Mouse (Mus musculus) forebrain, embryonic 14.5 days (tissue): Measurements from ENCODE around the gene Vstm2l. TPM values are rescaled to one million over a fixed set of nuclear protein-coding genes. Genes with fewer than 3 reads are reported as not detected.
A peak's percentile ranks its signal among the peaks of the same experiment; 100 is the strongest.

Experiments
- ATAC-seq: fragments of 200-750 bp; cut with Nextera tagmentation; 2 replicates; pipeline ENCODE4 v1.8.0; 2017; ENCODE audit warnings: mild to moderate bottlenecking, moderate library complexity
- DNase-seq: peaks from one replicate; pipeline ENCODE4 v3.0.0-alpha.2; 2015; ENCODE audit warnings: low spot score
- H3K27ac ChIP-seq: fragments of 300-500 bp; sonication (generic); 2 replicates; pipeline ENCODE4 v1.5.1; 2014; ENCODE audit warnings: low read depth, mild to moderate bottlenecking, control low read depth, low read length, moderate library complexity
- H3K27me3 ChIP-seq: fragments of 300-500 bp; sonication (generic); replicated peaks from 2 replicates; pipeline ENCODE4 v1.6.1; 2014; ENCODE audit warnings: low read length, control low read depth, mixed read lengths; ENCODE audit not compliant: control insufficient read depth, insufficient read depth
- H3K36me3 ChIP-seq: fragments of 300-500 bp; sonication (generic); 2 replicates; pipeline ENCODE4 v1.6.1; 2014; ENCODE audit warnings: low read length, control low read depth; ENCODE audit not compliant: control insufficient read depth, insufficient read depth
- H3K4me1 ChIP-seq: fragments of 300-500 bp; sonication (generic); 2 replicates; pipeline ENCODE4 v1.6.1; 2014; ENCODE audit warnings: antibody characterized with exemption, low read length, control low read depth; ENCODE audit not compliant: control insufficient read depth, insufficient read depth
- H3K4me2 ChIP-seq: fragments of 300-500 bp; sonication (generic); 2 replicates; pipeline ENCODE4 v1.6.1; 2014; ENCODE audit warnings: mild to moderate bottlenecking, control low read depth, low read length
- H3K4me3 ChIP-seq: fragments of 300-500 bp; sonication (generic); 2 replicates; pipeline ENCODE4 v1.5.1; 2014; ENCODE audit warnings: low read depth, low read length, control low read depth
- H3K9ac ChIP-seq: fragments of 300-500 bp; sonication (generic); 2 replicates; pipeline ENCODE4 v1.6.1; 2014; ENCODE audit warnings: mild to moderate bottlenecking, low read length, control low read depth, moderate library complexity
- H3K9me3 ChIP-seq: fragments of 300-500 bp; sonication (generic); replicated peaks from 2 replicates; pipeline ENCODE4 v1.6.1; 2016; ENCODE audit warnings: low read length, control low read depth, mixed read lengths; ENCODE audit not compliant: control insufficient read depth
- WGBS: fragments of 180-500 bp; shearing (Covaris S2); extraction: QIAGEN DNeasy Blood & Tissue Kit; methylation state at CpG from one replicate; pipeline ENCODE4 v1.1.7; 2014; 5-methylcytosine and 5-hydroxymethylcytosine counted together
- polyA plus RNA-seq: library from polyadenylated mRNA; unstranded; fragments of >200 nt; fragmentation: Nextera tagmentation; extraction: Ambion mirVana; gene quantifications from 2 replicates; pipeline ENCODE4 v1.2.1, GENCODE M21; 2014

The Vstm2l gene
- 4.7 and 6.8 TPM in 2 replicates for polyA plus RNA-seq

DNA sequence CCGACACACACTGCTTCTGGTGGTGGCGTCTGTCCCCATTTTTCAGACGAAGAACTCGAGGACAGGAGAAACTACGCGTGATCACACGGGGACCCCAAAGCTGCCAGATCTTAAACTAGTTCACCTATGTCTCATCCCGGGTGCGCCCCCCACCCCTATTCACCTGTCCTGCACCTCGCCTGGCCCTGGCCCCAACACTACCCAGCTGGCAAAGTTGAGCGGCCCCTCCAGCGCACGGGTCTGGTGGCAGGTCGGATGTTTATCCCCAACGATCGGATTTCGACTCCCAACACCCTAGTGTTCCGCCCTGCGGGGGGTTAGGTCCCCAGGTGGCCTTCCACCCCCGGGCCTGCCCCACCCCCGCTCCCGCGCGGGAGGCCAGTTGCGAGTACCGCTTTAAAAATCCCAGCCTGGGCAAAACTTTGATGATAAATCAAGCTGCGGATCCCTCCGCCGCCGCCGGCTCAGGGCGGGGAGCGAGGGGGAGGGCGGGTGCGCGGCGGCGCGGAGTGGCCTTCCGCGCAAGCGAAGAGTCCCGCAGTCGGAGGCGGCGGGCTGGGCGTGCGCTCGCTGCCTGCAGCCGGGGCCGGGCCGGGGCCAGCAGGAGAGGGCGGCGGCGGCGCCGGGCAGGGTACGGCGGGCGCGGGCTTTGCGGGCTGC, at the start of gene Vstm2l:
Gene Vstm2l (plus strand): TSS at position 549 of the 660 bp plus-strand sequence.
- Histone ChIP-seq H3K9ac (peak within 1 kb of the TSS; percentile 73), H3K27me3 (peaks cover 33% of the 10 kb centered on the region), H3K4me1 (peaks cover 4% of the 10 kb centered on the region; the same call in 1 of the 2 replicates), H3K27ac (peak within 1 kb of the TSS; percentile 44; the same call in 1 of the 2 replicates), H3K36me3 (no peaks in the 10 kb centered on the region), H3K4me2 (peak within 1 kb of the TSS; percentile 77), H3K9me3 (no peaks in the 10 kb centered on the region), H3K4me3 (peak within 1 kb of the TSS; percentile 49)
- 2% methylated on average over 59 of the region's 62 CpGs for WGBS
- DNase-seq (peak; percentile 86), ATAC-seq (peak; percentile 49)

- Histone ChIP-seq H3K27me3 (no peaks in the 10 kb centered on the region), H3K27ac (no peak overlapping the region), H3K4me2 (no peak overlapping the region), H3K9me3 (no peaks in the 10 kb centered on the region), H3K36me3 (0 out of 2 replicates have a peak, but pooled peaks cover 4% of the 10 kb centered on the region), H3K4me3 (no peak overlapping the region), H3K9ac (no peak overlapping the region), H3K4me1 (no peaks in the 10 kb centered on the region)
- WGBS, result 88% methylated on average over 3 of the region's 3 CpGs
- ATAC-seq (no peak), DNase-seq (no peak)
Measured at GRCm38 (mm10) chr2:157867126-157867525, 47.3 kb upstream of the Vstm2l start.

GRCm38 (mm10) chr2:157870247-157870646, 44.2 kb upstream of the Vstm2l start:
- DNase-seq (no peak), ATAC-seq (no peak)
- no peaks in the 10 kb centered on the region for H3K27me3 ChIP-seq
- no peak overlapping the region for H3K9ac ChIP-seq
- no peaks in the 10 kb centered on the region for H3K9me3 ChIP-seq
- H3K4me2 ChIP-seq, result no peak overlapping the region
- no peak overlapping the region for H3K4me3 ChIP-seq
- 83% methylated on average over 6 of the region's 6 CpGs for WGBS
- H3K4me1 ChIP-seq, result peaks cover 7% of the 10 kb centered on the region
- H3K36me3 ChIP-seq, result peaks cover 10% of the 10 kb centered on the region; the same call in 1 of the 2 replicates
- H3K27ac ChIP-seq, result no peak overlapping the region

GRCm38 (mm10) chr2:157873223-157873622, 41.2 kb upstream of the Vstm2l start:
- Histone ChIP-seq H3K36me3 (peaks cover 15% of the 10 kb centered on the region; the same call in 1 of the 2 replicates), H3K9me3 (no peaks in the 10 kb centered on the region), H3K4me2 (no peak overlapping the region), H3K9ac (no peak overlapping the region), H3K27me3 (no peaks in the 10 kb centered on the region), H3K4me3 (no peak overlapping the region), H3K27ac (no peak overlapping the region), H3K4me1 (peaks cover 11% of the 10 kb centered on the region)
- ATAC-seq (no peak; the same call in 1 of the 2 replicates), DNase-seq (peak; percentile 54)
- 64% methylated on average over 6 of the region's 6 CpGs for WGBS

- no peak overlapping the region for H3K27ac ChIP-seq
- H3K9me3 ChIP-seq, result no peaks in the 10 kb centered on the region
- WGBS, result 77% methylated on average over 1 of the region's 1 CpGs
- H3K36me3 ChIP-seq, result peaks cover 15% of the 10 kb centered on the region; the same call in 1 of the 2 replicates
- no peak overlapping the region for H3K4me3 ChIP-seq
- H3K4me1 ChIP-seq, result peaks cover 11% of the 10 kb centered on the region
- DNase-seq, result no peak
- H3K27me3 ChIP-seq, result no peaks in the 10 kb centered on the region
- no peak overlapping the region for H3K4me2 ChIP-seq
- ATAC-seq, result no peak
- no peak overlapping the region for H3K9ac ChIP-seq
Measured at GRCm38 (mm10) chr2:157873691-157874090, 40.8 kb upstream of the Vstm2l start.

DNA sequence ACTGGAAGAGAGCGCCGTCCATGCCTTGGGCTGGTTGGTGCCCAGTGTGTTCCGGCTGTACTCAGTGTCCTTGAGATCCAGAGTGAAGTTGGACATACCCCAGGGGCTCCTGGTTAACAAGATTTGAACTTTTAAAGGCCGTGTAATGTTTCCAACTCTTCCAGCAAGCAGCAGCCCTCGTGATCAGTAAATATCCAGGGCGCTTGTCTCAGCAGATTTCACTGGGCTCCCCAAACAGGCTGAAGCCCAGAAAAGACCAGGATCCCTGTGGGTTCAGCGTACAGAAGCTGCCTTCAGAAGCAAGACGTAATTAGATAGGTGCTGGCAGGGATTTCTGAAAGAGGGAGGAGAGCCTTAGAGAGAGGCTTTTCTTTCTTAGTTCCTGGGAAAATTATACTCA, 39.3 kb upstream of the Vstm2l start:
- no peak for ATAC-seq

DNA sequence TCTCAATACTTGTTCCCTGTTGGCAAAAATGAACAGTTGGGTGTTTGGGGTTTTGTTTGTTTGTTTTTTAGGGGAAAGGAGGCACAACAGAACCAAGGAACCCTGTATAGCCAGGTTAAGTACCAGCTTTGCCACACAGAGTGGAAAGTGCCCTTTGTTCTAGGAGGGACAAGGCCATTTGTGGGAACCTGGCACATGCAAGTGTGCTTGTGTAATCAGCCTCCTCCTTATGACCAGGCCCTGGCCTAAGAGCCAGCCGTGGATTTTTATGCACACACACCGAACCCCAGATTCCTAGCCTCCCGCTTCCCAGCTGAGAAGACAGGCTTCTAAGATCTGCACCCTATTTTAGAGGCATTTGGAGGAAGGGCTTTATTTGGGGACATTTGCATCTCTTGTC, 37.1 kb upstream of the Vstm2l start:
- peaks cover 10% of the 10 kb centered on the region; the same call in 1 of the 2 replicates for H3K36me3 ChIP-seq
- no peak overlapping the region for H3K4me2 ChIP-seq
- H3K4me3 ChIP-seq, result no peak overlapping the region
- no peaks in the 10 kb centered on the region for H3K27me3 ChIP-seq
- H3K27ac ChIP-seq, result no peak overlapping the region
- no peak for DNase-seq
- 90% methylated on average over 3 of the region's 3 CpGs for WGBS
- H3K4me1 ChIP-seq, result peaks cover 13% of the 10 kb centered on the region
- no peaks in the 10 kb centered on the region for H3K9me3 ChIP-seq
- no peak for ATAC-seq
- no peak overlapping the region for H3K9ac ChIP-seq

More for the DNA sequence above, 39.3 kb upstream of the Vstm2l start:
- Histone ChIP-seq H3K4me3 (no peak overlapping the region), H3K9me3 (no peaks in the 10 kb centered on the region), H3K27ac (no peak overlapping the region), H3K36me3 (peaks cover 15% of the 10 kb centered on the region; the same call in 1 of the 2 replicates), H3K27me3 (no peaks in the 10 kb centered on the region), H3K4me2 (no peak overlapping the region), H3K9ac (no peak overlapping the region), H3K4me1 (peaks cover 11% of the 10 kb centered on the region)
- DNase-seq, result peak; percentile 61
- WGBS, result 44% methylated on average over 8 of the region's 8 CpGs

DNA sequence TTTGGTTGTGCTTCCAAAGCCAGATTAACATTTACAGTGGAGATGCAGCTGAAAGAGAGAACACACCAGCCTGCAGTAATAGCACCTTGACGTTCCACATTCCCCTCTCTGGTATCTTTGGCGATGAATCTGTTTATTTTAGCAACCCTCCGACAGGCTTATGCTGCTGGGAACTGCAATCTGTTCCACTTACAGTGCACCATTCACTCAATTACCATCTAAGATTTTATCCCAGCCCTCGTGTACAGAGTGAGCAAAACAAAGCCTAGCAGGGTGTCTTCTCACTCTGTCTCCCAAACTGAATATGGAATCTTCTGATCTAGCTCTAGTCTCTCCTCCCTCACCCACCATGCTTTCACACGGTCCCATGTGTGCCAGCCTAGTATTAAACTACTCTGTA, 36.5 kb upstream of the Vstm2l start:
- peak; percentile 72; the same call in 1 of the 2 replicates for ATAC-seq

DNA sequence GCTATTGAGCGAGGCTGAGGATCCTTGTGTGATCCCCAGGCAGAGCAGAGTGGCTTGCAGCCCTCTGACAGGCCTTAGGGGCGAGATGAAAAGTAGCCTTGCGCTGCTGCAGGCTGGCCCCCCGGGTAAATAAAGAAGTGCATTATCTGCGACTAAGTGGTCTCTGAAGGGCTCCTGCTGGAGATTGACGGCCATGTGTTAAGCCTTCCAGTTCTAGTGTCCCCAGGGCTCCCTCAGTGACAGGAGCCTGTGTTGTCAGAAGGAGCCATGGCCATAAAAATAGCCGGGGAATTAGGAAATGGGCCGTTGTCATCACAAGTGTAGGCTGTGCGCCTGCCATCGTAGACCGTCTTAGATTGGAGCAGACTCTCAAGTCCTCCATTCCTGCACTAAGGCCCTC, 32.5 kb upstream of the Vstm2l start:
- DNase-seq, result no peak
- H3K27me3 ChIP-seq, result no peaks in the 10 kb centered on the region
- H3K4me3 ChIP-seq, result no peak overlapping the region
- no peak overlapping the region for H3K9ac ChIP-seq
- peaks cover 4% of the 10 kb centered on the region; the same call in 1 of the 2 replicates for H3K4me1 ChIP-seq
- no peaks in the 10 kb centered on the region for H3K9me3 ChIP-seq
- H3K36me3 ChIP-seq, result peaks cover 19% of the 10 kb centered on the region
- WGBS, result 29% methylated on average over 11 of the region's 11 CpGs
- peak overlapping the region; percentile 0; the same call in 1 of the 2 replicates for H3K27ac ChIP-seq
- no peak for ATAC-seq
- no peak overlapping the region for H3K4me2 ChIP-seq

More for the DNA sequence above, 36.5 kb upstream of the Vstm2l start:
- Histone ChIP-seq H3K27ac (0 out of 2 replicates have a peak overlapping the region, but pooled peaks have one; percentile 0), H3K36me3 (0 out of 2 replicates have a peak, but pooled peaks cover 5% of the 10 kb centered on the region), H3K4me3 (no peak overlapping the region), H3K9me3 (no peaks in the 10 kb centered on the region), H3K4me2 (no peak overlapping the region), H3K9ac (no peak overlapping the region), H3K4me1 (peaks cover 13% of the 10 kb centered on the region), H3K27me3 (no peaks in the 10 kb centered on the region)
- peak; percentile 75 for DNase-seq
- 52% methylated on average over 5 of the region's 5 CpGs for WGBS
